Mouse (Mus musculus) bone marrow, adult 2 months (tissue): Measurements from ENCODE around the gene Hist1h2bb.

Experiments
- CTCF ChIP-seq: fragments of 200-500 bp; IDR thresholded peaks from 2 replicates; pipeline ENCODE4 v1.5.1; 2011; ENCODE audit warnings: low read length, control low read depth; ENCODE audit not compliant: control insufficient read depth, insufficient read depth
- POLR2A ChIP-seq: fragments of 200-500 bp; IDR thresholded peaks from 2 replicates; pipeline ENCODE4 v1.6.1; 2011; ENCODE audit warnings: low read depth, mild to moderate bottlenecking, control low read depth, low read length, borderline replicate concordance; ENCODE audit not compliant: control insufficient read depth

GRCm38 (mm10) chr13:23768834-23769397, 22.4 kb downstream of the Hist1h2bb start:
- TF ChIP-seq POLR2A (no peak), CTCF (no peak)
